Mouse (Mus musculus) midbrain, embryonic 13.5 days (tissue): ENCODE measurements at regions not wholly inside any gene's neighbourhood (a gene's known extent, or its start where the extent isn't known, plus 50 kb on each side); places are given as distances from the start of the nearest gene placed in this dataset.

Source experiments
- ATAC-seq: fragments of 200-750 bp; cut with Nextera tagmentation; 2 replicates; pipeline ENCODE4 v1.8.0; 2017; ENCODE audit warnings: mild to moderate bottlenecking, moderate TSS enrichment, moderate library complexity
- H3K27ac ChIP-seq: fragments of 300-500 bp; sonication (generic); 2 replicates; pipeline ENCODE4 v1.5.1; 2015; ENCODE audit warnings: inconsistent platforms, mild to moderate bottlenecking, moderate library complexity
- H3K27me3 ChIP-seq: fragments of 300-500 bp; sonication (generic); 2 replicates; pipeline ENCODE4 v1.6.1; 2015; ENCODE audit warnings: mild to moderate bottlenecking, inconsistent platforms
- H3K36me3 ChIP-seq: fragments of 300-500 bp; sonication (generic); 2 replicates; pipeline ENCODE4 v1.6.1; 2015; ENCODE audit warnings: mild to moderate bottlenecking, inconsistent platforms
- H3K4me1 ChIP-seq: fragments of 300-500 bp; sonication (generic); replicated peaks from 2 replicates; pipeline ENCODE4 v1.6.1; 2015; ENCODE audit warnings: inconsistent platforms
- H3K4me2 ChIP-seq: fragments of 300-500 bp; sonication (generic); replicated peaks from 2 replicates; pipeline ENCODE4 v1.6.1; 2015; ENCODE audit warnings: moderate library complexity, mild to moderate bottlenecking, inconsistent platforms
- H3K4me3 ChIP-seq: fragments of 300-500 bp; sonication (generic); replicated peaks from 2 replicates; pipeline ENCODE4 v1.5.1; 2015; ENCODE audit warnings: mild to moderate bottlenecking, inconsistent platforms
- H3K9ac ChIP-seq: fragments of 300-500 bp; sonication (generic); replicated peaks from 2 replicates; pipeline ENCODE4 v1.6.1; 2015; ENCODE audit warnings: mild to moderate bottlenecking, inconsistent platforms
- H3K9me3 ChIP-seq: fragments of 300-500 bp; sonication (generic); 2 replicates; pipeline ENCODE4 v1.6.1; 2016; ENCODE audit warnings: mild to moderate bottlenecking, inconsistent platforms
- WGBS: fragments of 180-500 bp; shearing (Covaris S2); methylation state at CpG from one replicate; pipeline ENCODE4 v1.1.7; 2015; 5-methylcytosine and 5-hydroxymethylcytosine counted together

DNA sequence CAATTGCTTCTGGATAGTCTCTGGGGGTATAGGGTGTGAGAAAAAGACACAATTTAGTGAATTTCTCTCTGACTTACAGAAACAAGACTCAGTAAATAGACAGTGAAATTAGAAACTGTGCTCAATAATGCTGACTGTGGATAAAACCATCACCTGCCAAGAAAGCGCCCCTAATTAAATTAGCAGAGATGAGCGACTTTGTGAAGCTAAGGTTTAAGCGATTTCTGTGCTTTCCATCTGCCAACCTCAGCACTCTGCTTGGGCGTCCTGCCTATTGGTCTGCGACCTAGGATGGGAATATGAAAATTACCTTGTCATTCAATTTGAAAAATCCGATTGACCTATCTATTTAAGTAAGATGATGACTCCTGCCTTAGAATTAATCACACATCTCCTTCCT lies 570.5 kb downstream of the Lmo7 start:
- H3K9me3 ChIP-seq = no peaks in the 10 kb centered on the region
- H3K4me1 ChIP-seq = 0 out of 2 replicates have a peak, but pooled peaks cover 3% of the 10 kb centered on the region
- no peaks in the 10 kb centered on the region for H3K27me3 ChIP-seq
- WGBS = 77% methylated on average over 6 of the region's 6 CpGs
- no peaks in the 10 kb centered on the region for H3K36me3 ChIP-seq
- H3K27ac ChIP-seq = no peak overlapping the region
- no peak overlapping the region for H3K4me3 ChIP-seq
- H3K9ac ChIP-seq = no peak overlapping the region
- H3K4me2 ChIP-seq = no peak overlapping the region
- ATAC-seq = no peak

GRCm38 (mm10) chr14:102291361-102291760 lies 561.6 kb downstream of the Lmo7 start:
- no peaks in the 10 kb centered on the region for H3K27me3 ChIP-seq
- no peak overlapping the region for H3K27ac ChIP-seq
- H3K4me3 ChIP-seq = no peak overlapping the region
- H3K9ac ChIP-seq = no peak overlapping the region
- H3K36me3 ChIP-seq = no peaks in the 10 kb centered on the region
- ATAC-seq = no peak
- no peak overlapping the region for H3K4me2 ChIP-seq
- 7% methylated on average over 1 of the region's 1 CpGs for WGBS
- peaks cover 5% of the 10 kb centered on the region for H3K4me1 ChIP-seq
- no peaks in the 10 kb centered on the region for H3K9me3 ChIP-seq

DNA sequence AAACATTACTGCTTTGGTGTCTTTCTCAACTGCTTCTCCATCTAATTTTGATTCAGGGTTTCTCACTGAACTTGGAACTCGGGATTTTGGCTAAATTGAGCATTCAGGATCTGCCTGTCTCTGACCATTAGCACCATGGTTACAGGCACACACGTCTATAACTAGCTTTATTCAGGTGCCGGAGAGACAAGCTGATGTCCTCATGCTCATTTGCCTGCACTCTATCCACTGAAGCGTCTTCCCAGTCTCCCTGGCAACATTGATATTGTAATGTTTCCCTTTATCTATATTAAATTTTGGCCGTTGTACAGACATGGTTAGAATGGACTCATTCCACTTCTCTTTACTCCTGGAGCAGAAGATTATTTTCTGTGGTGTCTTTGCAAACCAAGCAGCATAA lies 520.3 kb downstream of the Lmo7 start:
- no peaks in the 10 kb centered on the region for H3K9me3 ChIP-seq
- no peak overlapping the region for H3K9ac ChIP-seq
- no peak overlapping the region for H3K4me2 ChIP-seq
- H3K36me3 ChIP-seq = no peaks in the 10 kb centered on the region
- ATAC-seq = peak; percentile 60; the same call in 1 of the 2 replicates
- no peak overlapping the region for H3K4me3 ChIP-seq
- peaks cover 15% of the 10 kb centered on the region for H3K4me1 ChIP-seq
- WGBS = 35% methylated on average over 5 of the region's 5 CpGs
- H3K27me3 ChIP-seq = no peaks in the 10 kb centered on the region
- H3K27ac ChIP-seq = peak overlapping the region; percentile 48; the same call in 1 of the 2 replicates

- ATAC-seq = no peak
- no peak overlapping the region for H3K4me2 ChIP-seq
- H3K27ac ChIP-seq = no peak overlapping the region
- peaks cover 23% of the 10 kb centered on the region for H3K4me1 ChIP-seq
- no peaks in the 10 kb centered on the region for H3K36me3 ChIP-seq
- no peak overlapping the region for H3K9ac ChIP-seq
- H3K27me3 ChIP-seq = no peaks in the 10 kb centered on the region
- no peak overlapping the region for H3K4me3 ChIP-seq
- no peaks in the 10 kb centered on the region for H3K9me3 ChIP-seq
- 93% methylated on average over 2 of the region's 2 CpGs for WGBS
Measured at GRCm38 (mm10) chr14:102248581-102248980, 518.8 kb downstream of the Lmo7 start.

- Histone ChIP-seq H3K27me3 (no peaks in the 10 kb centered on the region), H3K36me3 (no peaks in the 10 kb centered on the region), H3K9me3 (no peaks in the 10 kb centered on the region), H3K4me1 (peaks cover 23% of the 10 kb centered on the region), H3K9ac (no peak overlapping the region), H3K4me2 (no peak overlapping the region), H3K4me3 (no peak overlapping the region), H3K27ac (no peak overlapping the region)
- no peak for ATAC-seq
- 56% methylated on average over 5 of the region's 5 CpGs for WGBS
Measured at GRCm38 (mm10) chr14:102248023-102248422, 518.3 kb downstream of the Lmo7 start.

- Histone ChIP-seq H3K27me3 (no peaks in the 10 kb centered on the region), H3K27ac (0 out of 2 replicates have a peak overlapping the region, but pooled peaks have one; percentile 40), H3K9ac (no peak overlapping the region), H3K4me2 (no peak overlapping the region), H3K36me3 (no peaks in the 10 kb centered on the region), H3K4me3 (no peak overlapping the region), H3K4me1 (peaks cover 10% of the 10 kb centered on the region), H3K9me3 (no peaks in the 10 kb centered on the region)
- peak; percentile 59 for ATAC-seq
- WGBS = 41% methylated on average over 4 of the region's 4 CpGs
Measured at GRCm38 (mm10) chr14:102243806-102244536, 514.2 kb downstream of the Lmo7 start.

GRCm38 (mm10) chr14:102216581-102217368 lies 487.0 kb downstream of the Lmo7 start:
- Histone ChIP-seq H3K9me3 (no peaks in the 10 kb centered on the region), H3K27ac (no peak overlapping the region), H3K4me3 (no peak overlapping the region), H3K4me1 (peaks cover 17% of the 10 kb centered on the region), H3K36me3 (no peaks in the 10 kb centered on the region), H3K4me2 (no peak overlapping the region), H3K9ac (no peak overlapping the region), H3K27me3 (no peaks in the 10 kb centered on the region)
- WGBS = 34% methylated on average over 7 of the region's 7 CpGs
- peak; percentile 91 for ATAC-seq

DNA sequence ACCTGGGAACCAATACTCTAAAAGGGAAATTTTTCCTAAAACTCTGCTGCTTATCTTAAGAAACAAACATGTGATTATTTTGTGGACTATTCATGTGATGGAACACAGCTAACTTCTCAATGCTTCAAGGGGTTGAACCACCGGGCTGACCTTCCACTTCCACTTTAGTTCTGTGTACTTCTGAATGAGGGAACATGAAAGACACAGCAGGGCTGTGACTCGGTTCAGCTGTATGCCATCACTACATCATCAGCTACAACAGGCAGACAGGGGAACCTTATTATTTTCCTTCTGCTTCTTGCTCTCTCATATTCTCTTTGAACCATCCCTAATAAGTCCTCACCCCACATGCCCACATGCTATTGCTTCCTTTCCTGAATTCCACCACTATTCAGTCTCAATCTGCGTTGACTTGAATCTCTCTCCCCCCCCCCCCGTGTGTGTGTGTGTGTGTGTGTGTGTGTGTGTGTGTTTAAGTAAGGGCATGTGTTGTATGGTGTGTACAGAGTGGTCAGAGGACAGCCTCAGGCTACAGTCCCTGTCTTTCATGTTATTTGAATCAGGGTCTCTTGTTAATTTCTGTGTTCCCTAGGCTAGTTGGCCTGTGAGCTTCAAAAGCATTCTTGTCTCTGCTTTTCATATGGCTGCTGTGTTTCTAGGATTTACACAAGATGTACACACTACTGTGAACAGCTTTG lies 485.7 kb downstream of the Lmo7 start:
- peaks cover 17% of the 10 kb centered on the region for H3K4me1 ChIP-seq
- no peak overlapping the region for H3K4me2 ChIP-seq
- H3K27ac ChIP-seq = peak overlapping the region; percentile 58; the same call in 1 of the 2 replicates
- no peak overlapping the region for H3K4me3 ChIP-seq
- no peaks in the 10 kb centered on the region for H3K9me3 ChIP-seq
- H3K9ac ChIP-seq = no peak overlapping the region
- H3K36me3 ChIP-seq = no peaks in the 10 kb centered on the region
- H3K27me3 ChIP-seq = no peaks in the 10 kb centered on the region
- peak; percentile 80 for ATAC-seq
- 52% methylated on average over 3 of the region's 4 CpGs for WGBS

DNA sequence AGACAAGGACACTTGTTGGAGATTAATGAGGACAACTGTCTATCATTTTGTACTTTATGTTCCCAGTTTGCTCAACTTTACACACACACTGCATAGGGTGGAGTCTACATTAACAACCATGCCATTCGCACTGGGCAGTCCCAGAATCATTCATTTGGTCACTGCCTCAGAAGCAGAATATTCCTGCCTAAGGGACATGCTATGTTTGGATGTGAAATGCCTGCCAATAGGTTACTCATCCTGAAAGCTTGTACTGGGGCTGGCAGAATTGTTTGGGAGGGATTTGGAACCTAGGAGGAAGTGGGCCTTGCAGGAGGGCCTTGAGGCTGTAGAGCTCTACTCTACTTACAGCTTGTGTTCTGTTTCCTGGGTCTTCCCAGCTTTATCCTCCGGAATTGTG lies 482.3 kb downstream of the Lmo7 start:
- H3K4me1 ChIP-seq = peaks cover 14% of the 10 kb centered on the region

GRCm38 (mm10) chr14:102204881-102205671 lies 475.3 kb downstream of the Lmo7 start:
- 81% methylated on average over 10 of the region's 10 CpGs for WGBS
- Histone ChIP-seq H3K36me3 (no peaks in the 10 kb centered on the region), H3K4me2 (no peak overlapping the region), H3K4me3 (no peak overlapping the region), H3K27ac (no peak overlapping the region), H3K27me3 (no peaks in the 10 kb centered on the region), H3K9me3 (no peaks in the 10 kb centered on the region), H3K4me1 (no peaks in the 10 kb centered on the region), H3K9ac (no peak overlapping the region)
- 0 out of 2 replicates have a peak, but pooled peaks have one; percentile 27 for ATAC-seq

More for the DNA sequence above, 482.3 kb downstream of the Lmo7 start:
- Histone ChIP-seq H3K9me3 (no peaks in the 10 kb centered on the region), H3K36me3 (no peaks in the 10 kb centered on the region), H3K4me2 (no peak overlapping the region), H3K9ac (no peak overlapping the region), H3K27ac (no peak overlapping the region), H3K27me3 (no peaks in the 10 kb centered on the region), H3K4me3 (no peak overlapping the region)
- WGBS = 95% methylated on average over 2 of the region's 2 CpGs
- no peak for ATAC-seq

GRCm38 (mm10) chr14:102199430-102199829 lies 469.7 kb downstream of the Lmo7 start:
- Histone ChIP-seq H3K4me2 (no peak overlapping the region), H3K27ac (no peak overlapping the region), H3K9ac (no peak overlapping the region), H3K9me3 (no peaks in the 10 kb centered on the region), H3K27me3 (no peaks in the 10 kb centered on the region), H3K36me3 (no peaks in the 10 kb centered on the region), H3K4me3 (no peak overlapping the region), H3K4me1 (no peaks in the 10 kb centered on the region)
- 87% methylated on average over 6 of the region's 6 CpGs for WGBS
- no peak for ATAC-seq
